Mouse (Mus musculus): ENCODE data around the gene Dnmt3l. TPM values are rescaled to one million over a fixed set of nuclear protein-coding genes. Genes with fewer than 3 reads are reported as not detected.
"Not testable (repeated sequence)": the region's sequence is repeated elsewhere in the genome, so short reads cannot be mapped to it uniquely, and the experiment has no call there.

Dnmt3l gene
- polyA plus RNA-seq, 1 experiment from 2014 or later, result not detected

DNA sequence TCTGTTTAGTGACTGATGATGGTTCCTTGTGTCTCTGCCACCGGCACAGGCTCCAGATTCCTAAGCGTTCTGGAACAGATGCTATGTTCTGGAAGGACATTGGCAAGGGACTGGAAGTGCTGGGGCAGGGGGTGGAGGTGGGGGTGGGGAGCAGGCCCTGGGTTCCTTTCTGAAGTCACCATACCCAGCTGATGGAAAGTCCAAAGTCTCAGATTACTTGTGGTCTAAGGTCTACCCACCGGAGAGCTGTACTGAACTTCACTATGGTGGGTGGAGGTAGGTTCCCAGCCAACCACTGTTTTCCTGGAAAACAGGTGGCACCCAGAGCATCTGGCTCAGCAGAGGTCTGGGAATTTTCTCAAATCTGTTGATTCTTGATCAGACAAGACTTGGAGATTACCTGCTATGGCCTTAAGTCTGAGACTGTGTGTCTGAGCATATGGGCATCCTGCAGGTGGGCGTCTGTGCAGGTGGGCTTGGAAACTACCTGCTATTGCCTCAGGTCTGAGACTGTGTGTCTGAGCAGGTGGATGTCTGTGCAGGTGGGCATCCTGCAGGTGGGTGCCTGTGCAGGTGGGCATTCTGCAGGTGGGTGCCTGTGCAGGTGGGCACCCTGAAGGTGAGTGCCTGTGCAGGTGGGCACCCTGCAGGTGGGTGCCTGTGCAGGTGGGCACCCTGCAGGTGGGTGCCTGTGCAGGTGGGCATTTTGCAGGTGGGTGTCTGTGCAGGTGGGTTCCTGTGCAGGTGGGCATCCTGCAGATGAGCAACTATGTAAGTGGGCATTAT, 49.2 kb downstream of the Dnmt3l start:
- H3K4me1 ChIP-seq (replicated peaks), result no peaks in the 10 kb centered on the region
- no peak overlapping the region for H3K27ac ChIP-seq (replicated peaks)
- no peak for ATAC-seq (ENCODE audit: low read depth)

DNA sequence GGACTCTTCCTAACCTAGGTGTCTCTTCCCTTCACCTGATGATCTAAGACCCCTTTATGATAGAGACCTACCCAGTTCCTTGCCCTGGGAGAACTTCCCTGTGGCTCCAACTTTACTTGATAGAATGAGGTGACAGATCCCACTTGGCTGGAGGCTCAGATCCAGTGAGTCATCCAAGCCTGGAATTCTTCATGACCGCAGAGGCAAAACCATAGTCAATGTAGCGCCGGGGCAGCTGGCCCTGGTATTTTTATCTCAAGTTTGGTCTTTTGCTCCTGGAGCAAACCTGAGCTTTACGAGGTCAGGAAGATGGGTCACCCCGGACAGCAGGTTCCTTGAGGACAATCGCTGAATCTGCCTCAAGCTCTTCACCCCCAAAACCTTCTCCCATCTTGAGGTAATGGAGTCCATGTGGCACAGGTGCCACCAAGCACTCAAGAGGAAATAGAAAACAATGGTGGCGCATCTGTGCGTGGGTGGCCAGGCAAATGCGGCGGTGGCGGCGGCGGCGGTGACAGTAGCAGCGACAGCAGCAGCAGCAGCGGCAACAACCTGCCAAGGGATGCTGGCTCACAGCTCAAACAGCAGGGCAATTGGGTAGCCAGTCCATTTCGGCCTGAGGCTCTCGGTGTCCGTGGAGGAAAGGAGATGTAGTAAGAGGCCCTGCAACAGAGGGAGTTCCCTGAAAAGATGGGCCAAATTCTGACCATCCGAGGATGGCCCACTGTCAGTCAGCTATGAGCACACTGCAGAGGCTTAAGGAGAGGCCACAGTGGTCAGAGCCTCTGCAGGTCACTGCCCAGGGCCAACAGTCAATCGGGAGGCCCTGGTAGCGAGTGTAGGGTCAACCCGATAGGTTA, 50.3 kb downstream of the Dnmt3l start:
- H3K9ac ChIP-seq, result no peak overlapping the region
- H3K4me3 ChIP-seq, result no peak overlapping the region
- no peaks in the 10 kb centered on the region for H3K36me3 ChIP-seq
- no peaks in the 10 kb centered on the region for H3K27me3 ChIP-seq
- no peaks in the 10 kb centered on the region for H3K9me3 ChIP-seq
- no peak overlapping the region for H3K4me2 ChIP-seq
- H3K27ac ChIP-seq (replicated peaks), result no peak overlapping the region
- H3K4me1 ChIP-seq (replicated peaks), result no peaks in the 10 kb centered on the region
- 87% methylated on average over 23 of the region's 23 CpGs for WGBS
- no peak for ATAC-seq (ENCODE audit: low read depth)

More for the DNA sequence above, 49.2 kb downstream of the Dnmt3l start:
- 85% methylated on average over 4 of the region's 4 CpGs for WGBS
- no peaks in the 10 kb centered on the region for H3K36me3 ChIP-seq
- H3K4me2 ChIP-seq, result no peak overlapping the region
- no peaks in the 10 kb centered on the region for H3K27me3 ChIP-seq
- no peak overlapping the region for H3K4me3 ChIP-seq
- no peak overlapping the region for H3K9ac ChIP-seq
- H3K9me3 ChIP-seq, result no peaks in the 10 kb centered on the region

DNA sequence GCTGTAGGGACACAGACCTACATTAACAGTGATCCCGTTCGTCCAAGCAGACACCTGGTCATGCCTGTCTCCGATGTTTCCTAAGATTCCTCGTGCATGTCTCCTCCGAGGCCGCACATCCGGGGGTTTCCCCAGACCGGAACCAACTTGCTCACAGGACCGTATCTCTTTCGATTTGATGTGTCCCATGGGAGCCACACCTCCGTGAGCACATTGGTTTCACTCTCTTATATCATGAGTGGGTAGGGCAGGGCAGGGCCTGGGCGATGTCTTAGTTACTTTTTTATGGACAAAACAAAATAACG, 50.9 kb downstream of the Dnmt3l start:
- H3K27ac ChIP-seq (replicated peaks), result no peak overlapping the region
- no peaks in the 10 kb centered on the region for H3K36me3 ChIP-seq
- no peak overlapping the region for H3K4me2 ChIP-seq
- no peak for ATAC-seq (ENCODE audit: low read depth)
- H3K27me3 ChIP-seq, result no peaks in the 10 kb centered on the region
- H3K9ac ChIP-seq, result no peak overlapping the region
- H3K4me1 ChIP-seq (replicated peaks), result no peaks in the 10 kb centered on the region
- H3K4me3 ChIP-seq, result no peak overlapping the region
- 78% methylated on average over 13 of the region's 13 CpGs for WGBS
- H3K9me3 ChIP-seq, result no peaks in the 10 kb centered on the region

DNA sequence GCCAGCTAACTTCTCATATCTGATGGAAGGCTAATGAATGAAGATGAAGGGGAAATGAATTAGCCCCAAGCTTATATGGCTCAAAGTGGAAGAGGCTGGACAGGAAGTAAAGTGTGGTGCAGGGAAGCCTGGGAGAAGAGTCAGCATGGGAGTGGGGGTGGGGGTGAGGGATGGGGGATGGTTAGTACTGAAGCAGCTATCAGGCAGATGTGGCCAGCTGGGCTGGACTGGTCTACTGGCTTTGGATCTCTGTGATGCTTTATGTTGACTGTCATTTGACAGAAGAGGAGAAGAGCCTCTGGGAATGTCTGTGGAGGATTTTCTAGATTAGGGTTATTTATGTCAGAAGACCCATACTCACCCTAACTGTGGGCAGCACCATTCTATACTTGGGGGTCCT, 53.5 kb downstream of the Dnmt3l start:
- Histone ChIP-seq H3K4me1 (replicated peaks) (no peaks in the 10 kb centered on the region), H3K27ac (replicated peaks) (no peak overlapping the region), H3K4me2 (no peak overlapping the region), H3K9me3 (no peaks in the 10 kb centered on the region), H3K9ac (no peak overlapping the region), H3K27me3 (no peaks in the 10 kb centered on the region), H3K36me3 (no peaks in the 10 kb centered on the region), H3K4me3 (no peak overlapping the region)
- ATAC-seq (ENCODE audit: low read depth), result no peak

DNA sequence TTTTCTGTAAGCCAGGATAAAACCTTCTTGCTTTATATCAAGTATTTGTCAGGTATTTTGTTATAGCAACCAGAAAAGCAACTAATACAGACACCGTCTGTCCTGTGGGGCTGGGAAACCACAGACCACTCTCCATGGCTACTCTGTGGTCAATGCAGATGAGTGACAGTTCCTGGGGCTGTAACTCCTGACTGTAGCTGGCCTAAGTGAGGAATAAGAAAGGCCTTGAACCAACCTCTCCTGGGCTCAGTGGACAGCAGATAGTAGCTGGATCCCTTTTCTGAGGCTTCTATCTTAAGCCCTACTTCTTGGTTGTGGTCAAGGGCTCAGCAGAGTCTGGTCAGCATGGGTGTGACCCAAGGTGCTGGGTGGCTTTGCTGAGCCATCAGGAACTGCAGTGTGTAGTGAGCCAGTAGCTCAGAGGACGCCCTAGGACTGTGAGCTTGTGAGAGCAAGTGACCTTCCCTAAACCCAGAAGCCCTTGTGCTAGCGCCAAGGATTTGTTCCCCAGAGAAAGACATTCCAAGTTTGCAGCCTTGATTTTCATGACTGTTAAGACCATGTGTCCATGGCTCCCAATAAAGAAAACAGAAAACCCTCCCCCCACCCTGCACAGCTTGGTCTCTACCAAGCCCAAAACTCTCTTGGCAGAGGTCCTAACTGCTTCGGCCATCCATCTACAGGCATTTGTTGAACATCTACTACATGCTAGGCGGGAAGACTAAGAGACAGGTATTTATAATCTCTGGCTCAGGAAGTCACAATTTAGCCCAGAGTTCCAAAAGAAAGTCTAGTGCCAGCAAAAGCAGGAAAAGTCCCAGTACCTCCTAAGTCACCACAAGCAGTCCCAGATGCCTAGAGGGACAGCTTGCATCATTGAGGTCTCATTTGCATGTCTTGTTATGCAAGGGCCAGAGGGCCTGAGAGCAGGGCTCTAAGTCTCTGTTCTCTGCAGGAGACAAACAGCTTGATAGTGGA, 54.5 kb downstream of the Dnmt3l start:
- H3K4me3 ChIP-seq, result no peak overlapping the region
- no peak for ATAC-seq (ENCODE audit: low read depth)
- no peaks in the 10 kb centered on the region for H3K27me3 ChIP-seq
- H3K27ac ChIP-seq (replicated peaks), result no peak overlapping the region
- no peaks in the 10 kb centered on the region for H3K36me3 ChIP-seq
- WGBS, result 91% methylated on average over 5 of the region's 5 CpGs
- 0 out of 2 replicates have a peak, but pooled peaks cover 2% of the 10 kb centered on the region for H3K4me1 ChIP-seq (replicated peaks)
- no peaks in the 10 kb centered on the region for H3K9me3 ChIP-seq
- H3K9ac ChIP-seq, result no peak overlapping the region
- H3K4me2 ChIP-seq, result no peak overlapping the region

DNA sequence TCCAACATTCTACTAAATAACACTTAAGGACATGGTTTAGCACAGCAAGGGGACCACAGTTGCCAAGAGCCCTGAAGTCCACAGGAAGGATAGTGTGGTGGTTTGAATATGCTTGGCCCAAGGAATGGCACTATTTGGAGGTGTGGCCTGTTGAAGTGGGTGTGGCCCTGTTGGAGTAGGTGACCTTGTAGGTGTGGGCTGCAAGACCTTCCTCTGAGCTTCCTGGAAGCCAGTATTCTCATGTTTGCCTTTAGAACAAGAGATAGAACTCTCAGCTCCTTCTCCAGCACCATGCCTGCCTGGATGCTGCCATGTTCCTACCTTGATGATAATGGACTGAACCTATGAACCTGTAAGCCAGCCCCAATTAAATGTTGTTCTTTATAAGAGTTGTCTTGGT, 58.1 kb downstream of the Dnmt3l start:
- H3K27me3 ChIP-seq; H3K9me3 ChIP-seq; ATAC-seq (ENCODE audit: low read depth); H3K4me3 ChIP-seq; H3K36me3 ChIP-seq; H3K4me1 ChIP-seq (replicated peaks); H3K4me2 ChIP-seq; H3K27ac ChIP-seq (replicated peaks); H3K9ac ChIP-seq: not testable (repeated sequence)

DNA sequence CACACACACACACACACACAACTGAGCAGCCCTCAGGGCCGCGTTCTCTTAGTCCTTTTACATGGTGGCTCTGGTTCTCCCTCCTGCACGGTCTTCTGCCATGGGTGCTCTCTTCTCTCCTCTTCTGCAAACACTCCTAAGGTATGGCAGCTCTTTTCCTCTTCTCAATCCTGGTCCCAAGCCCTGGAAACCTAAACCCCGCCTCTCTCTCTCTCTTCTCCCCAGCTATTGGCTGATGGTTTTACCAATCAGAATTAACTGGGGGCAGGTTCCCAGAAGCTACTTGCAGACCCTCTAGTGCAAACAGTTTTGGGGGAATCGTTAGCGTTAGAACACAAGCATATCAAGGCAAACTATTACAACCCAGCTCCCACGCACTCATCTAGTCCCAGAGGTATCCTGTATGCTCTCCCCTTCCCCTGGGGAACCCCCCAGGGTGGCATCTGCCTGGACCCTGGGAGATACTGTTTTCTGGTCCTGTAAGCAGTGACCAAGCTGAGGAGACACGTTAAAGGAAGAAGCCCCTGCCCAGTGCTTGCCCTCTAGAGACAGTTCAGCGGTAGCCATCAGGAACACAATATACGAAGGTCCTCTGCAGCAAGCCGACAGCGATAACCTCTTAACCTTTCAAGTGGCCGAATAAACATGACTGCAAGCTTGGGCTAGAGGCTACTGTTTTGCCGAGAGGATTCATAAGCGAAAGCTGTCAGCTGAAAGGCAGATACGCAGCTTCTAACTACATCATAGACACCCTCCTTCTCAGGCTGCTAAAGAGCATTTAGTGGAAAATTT, 59.4 kb downstream of the Dnmt3l start:
- ATAC-seq (ENCODE audit: low read depth), result peak; percentile 47
- peak overlapping the region; percentile 13; the same call in 1 of the 2 replicates for H3K9ac ChIP-seq

DNA sequence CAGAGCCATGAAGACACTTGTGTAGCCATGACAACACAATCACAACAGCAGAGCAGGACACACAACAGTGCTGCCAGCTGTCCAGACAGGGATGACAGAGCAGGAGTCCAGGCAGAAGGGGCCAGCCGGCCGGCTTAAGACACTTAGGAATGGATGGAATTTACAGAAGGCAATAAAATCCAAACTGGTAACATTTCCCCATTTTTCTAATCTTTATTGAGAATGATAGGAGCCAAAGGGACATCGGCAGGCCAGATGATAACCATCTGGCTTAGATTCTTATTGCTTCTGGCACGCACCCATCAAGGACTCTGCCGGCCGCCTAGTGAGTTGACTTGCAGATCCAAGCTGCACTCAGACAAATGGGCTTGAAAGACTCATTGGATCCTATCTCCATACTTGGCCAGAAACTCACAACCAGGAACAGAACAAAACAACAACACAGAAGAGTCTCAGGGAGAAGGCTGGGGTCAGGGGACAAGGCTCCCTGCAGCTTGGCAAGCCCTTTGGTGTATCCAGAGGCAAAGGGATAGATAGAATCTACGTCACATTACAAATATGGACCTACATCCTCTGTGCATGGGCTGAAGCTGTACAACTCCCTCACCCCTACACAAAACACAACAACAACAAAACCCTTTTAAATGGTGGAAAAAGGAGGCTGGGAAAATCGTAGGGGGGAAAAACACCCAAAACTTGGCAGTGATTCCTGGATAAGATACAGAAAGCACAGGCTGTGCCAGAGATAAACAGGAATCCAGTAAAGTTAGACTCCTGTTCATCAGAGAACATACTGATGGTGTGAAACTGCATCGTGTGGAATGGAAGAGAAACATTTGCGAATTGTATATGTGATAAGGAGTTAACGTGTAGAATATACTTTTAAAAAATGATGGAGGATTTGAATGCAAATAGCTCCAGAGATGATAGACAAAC, 63.1 kb downstream of the Dnmt3l start:
- no peaks in the 10 kb centered on the region for H3K36me3 ChIP-seq
- no peaks in the 10 kb centered on the region for H3K9me3 ChIP-seq
- no peak overlapping the region for H3K4me2 ChIP-seq
- H3K27me3 ChIP-seq, result no peaks in the 10 kb centered on the region
- H3K4me1 ChIP-seq (replicated peaks), result 0 out of 2 replicates have a peak, but pooled peaks cover 5% of the 10 kb centered on the region
- WGBS, result 76% methylated on average over 11 of the region's 11 CpGs
- no peak overlapping the region; the same call in 1 of the 2 replicates for H3K27ac ChIP-seq (replicated peaks)
- H3K4me3 ChIP-seq, result no peak overlapping the region
- no peak for ATAC-seq (ENCODE audit: low read depth)
- no peak overlapping the region for H3K9ac ChIP-seq

More for the DNA sequence above, 59.4 kb downstream of the Dnmt3l start:
- H3K4me3 ChIP-seq, result peak overlapping the region; percentile 23
- H3K4me2 ChIP-seq, result peak overlapping the region; percentile 51
- H3K4me1 ChIP-seq (replicated peaks), result 0 out of 2 replicates have a peak, but pooled peaks cover 5% of the 10 kb centered on the region
- WGBS, result 33% methylated on average over 16 of the region's 16 CpGs
- no peaks in the 10 kb centered on the region for H3K36me3 ChIP-seq
- no peaks in the 10 kb centered on the region for H3K27me3 ChIP-seq
- H3K9me3 ChIP-seq, result no peaks in the 10 kb centered on the region
- H3K27ac ChIP-seq (replicated peaks), result no peak overlapping the region

DNA sequence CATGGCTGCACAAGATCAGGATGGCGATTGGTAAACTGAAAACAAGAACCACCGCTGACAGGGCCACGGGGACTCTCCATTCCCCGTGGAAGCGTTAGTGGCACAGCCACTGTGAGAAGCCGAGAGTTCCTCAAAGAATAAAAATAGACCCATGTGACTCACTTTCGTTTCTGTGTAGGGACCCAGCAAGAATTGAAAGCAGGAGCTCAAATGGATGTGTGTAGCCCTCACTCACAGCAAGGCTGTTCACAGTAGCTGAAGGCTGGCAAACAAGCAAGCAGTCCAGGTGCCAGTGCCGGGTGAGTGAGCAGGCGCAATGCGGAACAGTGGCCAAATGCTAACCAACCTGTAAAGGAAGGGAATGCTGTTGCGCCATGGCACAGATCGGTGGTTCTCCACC, 63.8 kb downstream of the Dnmt3l start:
- H3K36me3 ChIP-seq, result no peaks in the 10 kb centered on the region
- 0 out of 2 replicates have a peak, but pooled peaks cover 5% of the 10 kb centered on the region for H3K4me1 ChIP-seq (replicated peaks)
- no peaks in the 10 kb centered on the region for H3K27me3 ChIP-seq
- ATAC-seq (ENCODE audit: low read depth), result no peak
- no peak overlapping the region for H3K4me2 ChIP-seq
- WGBS, result 82% methylated on average over 12 of the region's 12 CpGs
- H3K27ac ChIP-seq (replicated peaks), result no peak overlapping the region
- H3K9me3 ChIP-seq, result no peaks in the 10 kb centered on the region
- H3K9ac ChIP-seq, result no peak overlapping the region
- no peak overlapping the region for H3K4me3 ChIP-seq
